Mouse (Mus musculus) small intestine, adult 2 months (tissue): ENCODE measurements around the gene Dph7. TPM values are rescaled to one million over a fixed set of nuclear protein-coding genes. Genes with fewer than 3 reads are reported as not detected.

Source experiments
- H3K27ac ChIP-seq: fragments of 200-500 bp; 2 replicates; pipeline ENCODE4 v1.5.1; 2012; ENCODE audit warnings: low read depth, low read length, control low read depth, inconsistent platforms; ENCODE audit not compliant: insufficient read depth
- H3K27me3 ChIP-seq: fragments of 200-500 bp; 2 replicates; pipeline ENCODE4 v1.6.1; 2012; ENCODE audit warnings: mild to moderate bottlenecking, moderate library complexity, low read length, inconsistent platforms; ENCODE audit not compliant: control insufficient read depth, insufficient read depth
- H3K36me3 ChIP-seq: fragments of 200-500 bp; 2 replicates; pipeline ENCODE4 v1.6.1; 2012; ENCODE audit warnings: mild to moderate bottlenecking, low read length, control low read depth, inconsistent platforms; ENCODE audit not compliant: control insufficient read depth, insufficient read depth
- H3K4me1 ChIP-seq: fragments of 200-500 bp; 2 replicates; pipeline ENCODE4 v1.6.1; 2012; ENCODE audit warnings: low read length, inconsistent platforms, mixed read lengths; ENCODE audit not compliant: control insufficient read depth, insufficient read depth, insufficient read length
- H3K4me3 ChIP-seq: fragments of 200-500 bp; 2 replicates; pipeline ENCODE4 v1.5.1; 2012; ENCODE audit warnings: low read depth, mild to moderate bottlenecking, control low read depth, inconsistent platforms, low read length, moderate library complexity
- CTCF ChIP-seq: fragments of 200-500 bp; IDR thresholded peaks from 2 replicates; pipeline ENCODE4 v1.5.1; 2012; ENCODE audit warnings: low read depth, mild to moderate bottlenecking, control low read depth, inconsistent platforms, low read length, moderate library complexity, mixed read lengths; ENCODE audit not compliant: insufficient replicate concordance, insufficient read length; ENCODE audit errors: extremely low read depth
- POLR2A ChIP-seq: fragments of 200-500 bp; IDR thresholded peaks from 2 replicates; pipeline ENCODE4 v1.6.1; 2012; ENCODE audit warnings: low read depth, mild to moderate bottlenecking, control low read depth, inconsistent platforms, low read length, moderate library complexity
- WGBS: fragments of 180-500 bp; shearing (Covaris S2); methylation state at CpG from one replicate; pipeline ENCODE4 v1.1.7; 2018; 5-methylcytosine and 5-hydroxymethylcytosine counted together
- polyA plus RNA-seq: library from polyadenylated mRNA; depleted of rRNA; stranded (reverse); fragments of >200 nt; gene quantifications from 2 replicates; pipeline ENCODE4 v1.2.3, GENCODE M21; 2012; rRNA removed

Dph7 gene
- 4.1 and 7.1 TPM in 2 replicates for polyA plus RNA-seq

DNA sequence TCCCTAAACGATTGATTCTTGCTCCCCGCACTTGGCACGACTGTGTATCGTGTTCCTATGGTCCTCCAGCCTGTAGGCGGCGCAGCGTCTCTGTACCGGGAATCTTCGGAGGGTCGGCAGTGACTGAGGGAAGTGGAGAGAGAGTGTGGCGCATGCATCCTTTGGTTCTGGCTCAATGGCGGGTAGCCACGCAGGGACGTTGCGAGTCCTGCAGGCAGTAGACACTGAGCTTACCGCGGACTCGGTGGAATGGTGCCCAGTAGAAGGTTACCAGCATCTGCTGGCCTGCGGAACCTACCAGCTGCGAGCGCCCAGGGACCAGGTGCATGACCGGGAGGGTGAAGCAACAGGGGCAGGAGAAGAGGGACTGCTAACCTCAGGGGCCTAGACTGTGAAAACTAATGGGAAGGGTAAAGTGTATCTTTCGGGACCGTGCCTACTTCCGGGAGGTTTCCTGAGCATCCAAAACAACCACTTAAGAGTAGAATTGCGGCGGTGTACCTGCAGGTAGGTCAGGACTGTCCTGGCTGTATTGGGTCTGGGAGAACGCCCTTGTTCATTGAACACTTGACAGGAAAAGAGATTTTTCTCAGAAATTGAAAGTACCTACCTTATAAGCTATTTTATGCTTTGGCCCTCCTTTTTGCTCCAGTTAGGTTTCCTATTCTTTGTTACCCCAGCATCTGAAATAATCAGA, at the start of gene Dph7:
Gene Dph7, plus strand, starts transcription at position 97 of the 697 bp plus-strand sequence.
- no peak within 1 kb of the TSS for H3K27ac ChIP-seq
- no peaks in the 10 kb centered on the region for H3K27me3 ChIP-seq
- peaks cover 3% of the 10 kb centered on the region for H3K4me1 ChIP-seq
- peaks cover 17% of the 10 kb centered on the region for H3K36me3 ChIP-seq
- H3K4me3 ChIP-seq = peak within 1 kb of the TSS; percentile 87
- TF ChIP-seq CTCF = peak; percentile 86; the same call in 1 of the 2 replicates
- TF ChIP-seq POLR2A = no peak
- WGBS = under 1% methylated on average over 28 of the region's 28 CpGs

DNA sequence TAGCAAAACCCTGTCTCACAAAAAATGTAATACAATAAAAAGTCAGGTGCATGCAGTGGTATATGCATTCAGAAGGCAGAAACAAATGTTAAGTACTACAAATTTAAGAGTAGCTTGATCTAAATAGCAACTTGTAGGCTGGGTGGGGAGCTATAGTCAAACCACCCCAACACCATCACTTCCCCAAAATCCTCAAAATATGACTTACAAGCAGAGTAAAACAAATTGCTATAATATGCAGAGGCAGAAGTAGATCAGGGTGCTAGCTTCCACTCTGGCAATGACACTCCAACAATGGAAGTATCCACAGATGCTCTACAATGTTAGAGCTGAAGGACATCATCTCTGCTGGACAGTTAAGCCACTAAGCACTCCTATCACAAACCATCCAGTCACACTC, 49.6 kb upstream of the Dph7 start:
- peaks cover under 1% of the 10 kb centered on the region; the same call in 1 of the 2 replicates for H3K4me1 ChIP-seq
- H3K27me3 ChIP-seq = no peaks in the 10 kb centered on the region
- TF ChIP-seq POLR2A = no peak
- TF ChIP-seq CTCF = no peak
- no peak overlapping the region for H3K27ac ChIP-seq
- no peak overlapping the region for H3K4me3 ChIP-seq
- H3K36me3 ChIP-seq = 0 out of 2 replicates have a peak, but pooled peaks cover 2% of the 10 kb centered on the region

DNA sequence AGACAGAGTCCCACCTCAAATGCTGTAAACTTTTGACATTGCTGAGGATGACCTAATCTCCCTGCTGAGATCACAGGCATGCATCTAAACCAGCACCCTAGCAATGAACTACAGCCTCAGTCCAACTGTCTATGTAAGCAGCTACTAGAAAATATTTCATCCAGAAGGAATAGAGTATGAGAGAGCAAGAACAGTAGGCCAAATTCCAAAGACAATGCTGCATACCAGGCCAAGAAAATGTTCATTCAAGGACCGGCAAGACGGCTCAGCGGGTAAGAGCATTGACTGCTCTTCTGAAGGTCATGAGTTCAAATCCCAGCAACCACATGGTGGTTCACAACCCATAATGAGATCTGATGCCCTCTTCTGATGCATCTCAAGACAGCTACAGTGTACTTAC, 47.4 kb upstream of the Dph7 start:
- WGBS = 75% methylated on average over 3 of the region's 3 CpGs
- Histone ChIP-seq H3K27me3 (no peaks in the 10 kb centered on the region), H3K4me1 (peaks cover 4% of the 10 kb centered on the region; the same call in 1 of the 2 replicates), H3K36me3 (0 out of 2 replicates have a peak, but pooled peaks cover 2% of the 10 kb centered on the region), H3K27ac (no peak overlapping the region), H3K4me3 (no peak overlapping the region)
- TF ChIP-seq CTCF (no peak), POLR2A (no peak)

- peak within 1 kb of the TSS; percentile 86 for H3K4me3 ChIP-seq
- peaks cover 4% of the 10 kb centered on the region; the same call in 1 of the 2 replicates for H3K4me1 ChIP-seq
- no peaks in the 10 kb centered on the region for H3K27me3 ChIP-seq
- TF ChIP-seq CTCF = no peak
- peak; percentile 80; the same call in 1 of the 2 replicates for TF ChIP-seq POLR2A
- H3K27ac ChIP-seq = peak within 1 kb of the TSS; percentile 64
- WGBS = under 1% methylated on average over 100 of the region's 112 CpGs
- no peaks in the 10 kb centered on the region for H3K36me3 ChIP-seq
These were observed 43.0 kb upstream of the Dph7 start, which contains the start of gene Ehmt1 for GRCm38 (mm10) chr2:24918930-24919838. TSS of gene Ehmt1 (minus strand) at chr2:24919614.

GRCm38 (mm10) chr2:24919839-24920175, 42.4 kb upstream of the Dph7 start:
- no peaks in the 10 kb centered on the region for H3K27me3 ChIP-seq
- 7% methylated on average over 8 of the region's 8 CpGs for WGBS
- TF ChIP-seq CTCF = no peak
- TF ChIP-seq POLR2A = no peak
- peak overlapping the region; percentile 59 for H3K27ac ChIP-seq
- H3K36me3 ChIP-seq = 0 out of 2 replicates have a peak, but pooled peaks cover 2% of the 10 kb centered on the region
- peak overlapping the region; percentile 54 for H3K4me3 ChIP-seq
- peaks cover 4% of the 10 kb centered on the region; the same call in 1 of the 2 replicates for H3K4me1 ChIP-seq

GRCm38 (mm10) chr2:24923561-24923960, 38.6 kb upstream of the Dph7 start:
- WGBS = 37% methylated on average over 2 of the region's 2 CpGs
- H3K4me3 ChIP-seq = no peak overlapping the region
- peaks cover 17% of the 10 kb centered on the region; the same call in 1 of the 2 replicates for H3K36me3 ChIP-seq
- TF ChIP-seq CTCF (no peak), POLR2A (no peak)
- H3K27ac ChIP-seq = no peak overlapping the region
- H3K4me1 ChIP-seq = peaks cover 3% of the 10 kb centered on the region; the same call in 1 of the 2 replicates
- no peaks in the 10 kb centered on the region for H3K27me3 ChIP-seq
